Mouse (Mus musculus): Measurements from ENCODE around the gene Siglecg.

DNA sequence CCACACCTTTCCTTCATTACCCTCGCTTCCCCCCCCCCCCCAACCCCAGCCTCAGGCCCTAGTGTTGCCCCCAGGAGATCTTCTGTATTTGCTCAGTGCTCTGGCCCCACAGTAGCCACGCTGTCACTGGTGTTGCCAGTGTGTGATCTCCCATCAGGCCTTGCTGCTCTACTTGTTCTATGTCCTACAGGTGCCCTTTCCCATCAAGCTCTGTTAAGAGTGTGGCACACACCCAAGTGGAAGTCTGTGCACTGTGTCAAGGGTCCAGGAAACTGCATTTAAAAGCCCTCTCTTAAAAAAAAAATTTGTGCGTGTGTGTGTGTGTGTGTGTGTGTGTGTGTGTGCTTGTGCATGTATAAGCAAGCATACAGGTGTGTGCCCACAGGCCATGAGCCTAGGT lies 40.2 kb downstream of the Siglecg start:
- TF ChIP-seq CTCF (IDR thresholded peaks at IDR 0.05) = no peak
- TF ChIP-seq EP300 (IDR thresholded peaks at IDR 0.05) = no peak

Measured in lung, postnatal 0 days (tissue).